Mouse (Mus musculus) megakaryocyte, embryonic 14.5 days (primary cell): ENCODE measurements around the gene Negr1. TPM values are rescaled to one million over a fixed set of nuclear protein-coding genes. Genes with fewer than 3 reads are reported as not detected.

Experiments used
- H3K27me3 ChIP-seq: replicated peaks from 2 replicates; pipeline ENCODE3; 2012; ENCODE audit warnings: inconsistent platforms
- H3K36me3 ChIP-seq: replicated peaks from 2 replicates; pipeline ENCODE3; 2012; ENCODE audit warnings: low read length, inconsistent platforms, mixed read lengths
- H3K4me1 ChIP-seq: 2 replicates; pipeline ENCODE4 v1.6.1; 2012; ENCODE audit warnings: inconsistent platforms
- H3K4me3 ChIP-seq: replicated peaks from 2 replicates; pipeline ENCODE3; 2012; ENCODE audit warnings: moderate library complexity, mild to moderate bottlenecking, inconsistent platforms
- H3K9me3 ChIP-seq: 2 replicates; pipeline ENCODE4 v1.6.1; 2012; ENCODE audit warnings: inconsistent platforms
- FLI1 ChIP-seq: IDR thresholded peaks from 2 replicates; pipeline ENCODE4 v1.6.1; 2012; ENCODE audit warnings: low read length, inconsistent platforms, mixed read lengths
- GATA1 ChIP-seq: IDR thresholded peaks from 3 replicates; pipeline ENCODE4 v1.6.1; 2012; ENCODE audit warnings: mixed read lengths, low read length, inconsistent platforms, borderline replicate concordance
- polyA plus RNA-seq: library from polyadenylated mRNA; stranded (reverse); fragments of >175 nt; gene quantifications from 2 replicates; pipeline ENCODE4 v1.2.3, GENCODE M21; 2012; ENCODE audit warnings: low replicate concordance; ENCODE audit not compliant: insufficient read depth

Negr1 gene
- polyA plus RNA-seq, 1 experiment = not detected

DNA sequence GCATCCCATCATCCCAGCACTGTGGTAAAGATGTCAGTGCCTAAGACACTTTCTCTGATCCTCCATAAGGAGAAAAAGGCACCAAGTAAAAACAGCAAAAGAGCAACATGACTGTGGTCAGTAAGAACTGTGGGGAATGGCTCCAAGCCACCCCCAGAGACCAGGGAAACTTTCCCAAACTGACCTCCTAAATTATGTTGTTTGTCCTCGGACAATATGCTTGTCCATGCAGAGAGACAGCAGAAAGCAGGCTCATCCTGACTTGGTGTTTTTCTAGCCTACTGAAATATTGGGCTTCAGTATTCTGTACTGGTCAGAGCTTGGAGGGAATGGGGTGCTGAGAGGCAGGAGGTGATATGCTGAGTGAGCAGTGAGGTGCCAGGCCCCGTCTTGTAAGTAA lies 647.8 kb downstream of the Negr1 start:
- Histone ChIP-seq H3K27me3 (peaks cover 3% of the 10 kb centered on the region), H3K9me3 (no peaks in the 10 kb centered on the region; the same call in 1 of the 2 replicates), H3K36me3 (no peaks in the 10 kb centered on the region), H3K4me1 (no peaks in the 10 kb centered on the region), H3K4me3 (no peak overlapping the region)
- TF ChIP-seq GATA1 = no peak
- TF ChIP-seq FLI1 = no peak

DNA sequence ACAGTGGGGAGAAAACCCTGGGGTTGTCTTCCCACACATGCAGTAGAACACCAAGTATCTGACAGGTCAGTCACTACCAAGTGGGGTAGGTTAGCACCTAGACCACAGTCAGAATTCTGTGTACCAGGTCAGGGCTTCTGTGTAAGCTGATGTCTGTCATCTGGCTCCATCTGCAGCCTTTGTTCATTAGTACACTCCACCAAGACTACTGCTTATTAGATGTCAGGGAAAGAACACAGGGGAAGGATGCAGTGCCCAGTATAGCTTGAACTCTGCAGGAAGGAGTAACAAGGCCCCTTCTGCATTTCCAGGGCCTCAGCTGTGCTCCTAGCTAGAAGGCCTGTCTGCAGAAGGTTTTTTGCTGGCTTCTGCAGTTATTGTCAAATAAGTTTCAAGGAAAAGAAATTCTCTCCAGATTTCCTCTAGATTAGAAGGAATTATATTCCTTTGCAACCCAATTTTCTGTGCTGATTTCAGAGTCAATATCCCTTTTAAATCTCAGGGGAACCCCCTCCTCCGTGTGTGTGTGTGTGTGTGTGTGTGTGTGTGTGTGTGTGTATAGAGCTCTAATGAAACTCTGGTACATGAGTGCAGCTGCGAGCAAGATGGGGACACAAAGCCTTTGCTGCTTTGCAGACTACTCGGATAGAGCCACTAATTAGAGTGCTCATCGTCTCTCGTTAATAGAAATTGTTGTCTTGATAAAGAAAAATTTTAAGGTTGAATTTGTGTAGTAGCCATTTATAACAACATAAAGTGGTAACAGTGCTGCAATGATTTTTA lies 654.5 kb downstream of the Negr1 start:
- Histone ChIP-seq H3K4me3 (no peak overlapping the region), H3K9me3 (no peaks in the 10 kb centered on the region; the same call in 1 of the 2 replicates), H3K27me3 (peaks cover 3% of the 10 kb centered on the region), H3K36me3 (no peaks in the 10 kb centered on the region), H3K4me1 (no peaks in the 10 kb centered on the region)
- TF ChIP-seq FLI1 = no peak
- TF ChIP-seq GATA1 = no peak

DNA sequence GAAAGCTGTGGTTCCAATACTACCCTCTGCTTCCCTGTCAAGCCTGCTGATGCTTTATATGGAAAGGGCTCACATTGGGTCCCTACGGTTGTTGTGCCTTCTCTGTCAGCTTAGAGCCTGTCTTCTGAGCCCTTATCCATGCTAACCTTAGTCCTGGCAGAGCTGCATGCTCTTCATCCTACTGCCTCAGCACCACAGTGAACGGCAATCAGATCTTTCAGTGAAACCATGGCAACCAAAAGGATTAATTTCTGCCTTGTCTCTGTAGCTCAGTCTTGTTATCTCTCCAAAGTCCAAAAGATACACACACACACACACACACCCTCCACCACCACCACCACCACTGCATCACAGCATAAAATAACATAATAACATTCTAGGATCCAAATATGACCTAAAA lies 656.2 kb downstream of the Negr1 start:
- no peaks in the 10 kb centered on the region for H3K9me3 ChIP-seq
- H3K36me3 ChIP-seq = no peaks in the 10 kb centered on the region
- TF ChIP-seq GATA1 = no peak
- no peak for TF ChIP-seq FLI1
- no peak overlapping the region for H3K4me3 ChIP-seq
- no peaks in the 10 kb centered on the region for H3K27me3 ChIP-seq
- no peaks in the 10 kb centered on the region for H3K4me1 ChIP-seq

DNA sequence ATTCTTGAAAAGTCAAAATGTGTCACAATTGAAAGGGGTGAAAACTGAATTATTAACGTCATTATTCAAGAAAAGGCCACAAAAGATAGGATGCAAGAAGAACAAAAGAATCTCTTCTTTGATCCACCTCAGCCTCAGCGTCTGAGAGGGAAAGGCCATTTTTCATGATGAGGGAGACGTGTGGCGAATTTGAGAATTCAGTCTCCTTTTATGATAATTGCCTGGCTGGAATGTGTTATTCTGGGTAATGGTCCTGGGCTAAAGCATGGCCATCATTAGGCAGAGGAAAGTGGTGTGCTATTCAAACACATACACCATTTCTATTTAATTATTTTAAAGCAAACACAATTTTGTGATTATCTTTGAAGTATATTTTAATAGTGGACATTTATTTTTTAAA lies 663.3 kb downstream of the Negr1 start:
- no peaks in the 10 kb centered on the region for H3K9me3 ChIP-seq
- H3K36me3 ChIP-seq = no peaks in the 10 kb centered on the region
- TF ChIP-seq FLI1 (no peak), GATA1 (no peak)
- no peaks in the 10 kb centered on the region for H3K27me3 ChIP-seq
- H3K4me3 ChIP-seq = no peak overlapping the region
- no peaks in the 10 kb centered on the region for H3K4me1 ChIP-seq

DNA sequence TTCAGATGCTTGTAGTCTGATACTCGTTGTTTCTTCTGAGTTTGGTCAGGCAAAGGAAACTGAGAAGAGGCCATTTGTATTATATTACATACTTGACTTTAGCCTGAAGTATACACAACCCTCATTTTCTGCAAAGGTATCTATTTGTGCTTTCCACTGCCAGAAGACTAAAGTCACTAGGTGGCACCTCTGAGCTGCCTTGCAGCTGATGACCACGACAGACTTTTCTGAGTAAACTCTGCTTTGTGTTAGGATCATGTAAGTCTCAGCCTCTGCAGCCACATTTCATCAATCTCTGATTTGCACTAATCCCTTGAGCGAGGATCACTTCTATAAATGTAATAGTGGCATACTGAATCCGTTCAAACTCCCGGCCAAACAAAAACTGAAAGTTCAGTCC lies 671.1 kb downstream of the Negr1 start:
- peaks cover 2% of the 10 kb centered on the region for H3K27me3 ChIP-seq
- no peaks in the 10 kb centered on the region for H3K9me3 ChIP-seq
- H3K4me3 ChIP-seq = peak overlapping the region; percentile 42
- TF ChIP-seq FLI1 = no peak
- no peak for TF ChIP-seq GATA1
- H3K36me3 ChIP-seq = no peaks in the 10 kb centered on the region
- H3K4me1 ChIP-seq = no peaks in the 10 kb centered on the region

DNA sequence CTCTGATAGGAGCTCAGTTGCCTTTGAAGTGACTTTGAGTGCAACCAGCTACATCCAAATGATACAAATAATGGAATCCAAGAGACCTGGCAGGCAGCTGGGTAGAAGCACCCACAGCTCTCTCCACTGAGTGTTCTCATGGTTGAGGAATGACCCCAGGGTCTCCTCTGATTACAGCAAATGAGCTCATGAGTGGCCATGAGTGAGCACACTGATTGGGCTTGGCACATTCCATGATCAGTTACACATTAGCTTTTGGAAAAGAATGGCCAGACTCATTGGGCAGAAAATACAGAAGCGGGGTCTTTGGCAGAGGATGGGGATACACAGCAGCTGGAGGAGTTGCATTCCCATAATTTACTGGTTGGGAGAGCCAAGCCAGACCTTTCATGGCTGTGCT lies 678.6 kb downstream of the Negr1 start:
- no peak overlapping the region for H3K4me3 ChIP-seq
- no peaks in the 10 kb centered on the region for H3K9me3 ChIP-seq
- H3K27me3 ChIP-seq = peaks cover 2% of the 10 kb centered on the region
- no peaks in the 10 kb centered on the region for H3K4me1 ChIP-seq
- no peak for TF ChIP-seq FLI1
- TF ChIP-seq GATA1 = no peak
- H3K36me3 ChIP-seq = no peaks in the 10 kb centered on the region

DNA sequence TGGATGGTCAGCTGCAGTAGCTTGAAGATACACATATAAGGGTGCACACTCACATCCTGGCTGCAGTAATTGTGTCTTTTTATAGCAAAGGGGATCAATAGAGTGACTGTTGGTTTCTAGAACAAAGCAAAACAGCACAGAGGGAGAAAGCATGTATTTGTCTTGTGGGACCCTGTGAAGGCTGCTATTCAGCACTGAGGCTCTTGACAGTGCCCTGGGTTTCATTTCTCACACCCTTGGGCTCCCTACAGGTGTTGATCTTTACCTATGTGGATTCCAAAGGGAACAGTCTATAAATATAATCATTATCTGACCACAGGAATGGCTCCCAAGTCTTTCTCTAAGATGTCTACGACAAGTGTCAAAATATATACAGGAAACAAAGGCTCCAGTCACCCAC lies 693.9 kb downstream of the Negr1 start:
- H3K27me3 ChIP-seq = no peaks in the 10 kb centered on the region
- H3K36me3 ChIP-seq = no peaks in the 10 kb centered on the region
- H3K4me1 ChIP-seq = 0 out of 2 replicates have a peak, but pooled peaks cover 3% of the 10 kb centered on the region
- no peak overlapping the region for H3K4me3 ChIP-seq
- H3K9me3 ChIP-seq = 0 out of 2 replicates have a peak, but pooled peaks cover 3% of the 10 kb centered on the region
- TF ChIP-seq FLI1 (no peak), GATA1 (no peak)

DNA sequence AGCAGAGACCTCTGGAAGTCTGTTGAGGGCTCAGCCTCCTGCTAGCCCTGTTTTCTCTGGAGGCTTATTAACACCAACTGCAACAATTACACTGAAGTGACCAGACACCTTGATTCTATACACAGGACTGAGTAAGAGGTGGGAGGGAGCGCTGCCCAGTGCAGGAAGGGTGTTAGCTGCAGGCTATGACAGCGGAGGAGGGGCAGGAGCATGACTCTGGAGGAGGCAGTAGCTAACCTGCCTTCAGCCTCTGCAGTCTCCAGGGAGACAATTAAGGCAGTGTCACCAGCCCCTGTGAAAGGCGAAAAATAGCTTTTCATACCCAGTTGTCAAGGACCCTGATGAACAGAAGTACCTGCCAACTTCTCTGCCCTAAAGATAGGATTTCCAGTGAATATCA lies 694.3 kb downstream of the Negr1 start:
- Histone ChIP-seq H3K4me3 (no peak overlapping the region), H3K9me3 (0 out of 2 replicates have a peak, but pooled peaks cover 3% of the 10 kb centered on the region), H3K4me1 (0 out of 2 replicates have a peak, but pooled peaks cover 3% of the 10 kb centered on the region), H3K36me3 (no peaks in the 10 kb centered on the region), H3K27me3 (no peaks in the 10 kb centered on the region)
- TF ChIP-seq GATA1 = no peak
- TF ChIP-seq FLI1 = no peak

DNA sequence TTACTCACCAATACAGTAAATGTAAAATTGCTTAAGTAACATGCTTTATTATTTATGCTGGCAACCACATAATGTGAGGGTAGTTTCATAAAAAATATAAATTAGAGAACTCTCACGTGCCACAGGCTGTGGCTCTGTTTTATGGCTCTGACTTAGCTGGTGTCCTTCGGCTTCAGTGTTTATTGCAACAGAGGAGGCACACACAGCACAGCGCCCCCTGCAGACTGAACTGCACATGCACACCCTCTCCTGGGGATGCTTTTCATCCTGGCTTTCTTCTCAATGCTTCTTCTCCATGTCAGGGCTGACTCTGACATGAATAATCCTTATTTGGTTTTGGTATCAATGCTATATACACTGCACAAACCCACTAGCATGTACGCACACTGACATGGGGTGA lies 707.1 kb downstream of the Negr1 start:
- Histone ChIP-seq H3K4me1 (peaks cover 18% of the 10 kb centered on the region), H3K4me3 (no peak overlapping the region), H3K9me3 (no peaks in the 10 kb centered on the region), H3K36me3 (no peaks in the 10 kb centered on the region), H3K27me3 (no peaks in the 10 kb centered on the region)
- no peak for TF ChIP-seq GATA1
- TF ChIP-seq FLI1 = no peak

DNA sequence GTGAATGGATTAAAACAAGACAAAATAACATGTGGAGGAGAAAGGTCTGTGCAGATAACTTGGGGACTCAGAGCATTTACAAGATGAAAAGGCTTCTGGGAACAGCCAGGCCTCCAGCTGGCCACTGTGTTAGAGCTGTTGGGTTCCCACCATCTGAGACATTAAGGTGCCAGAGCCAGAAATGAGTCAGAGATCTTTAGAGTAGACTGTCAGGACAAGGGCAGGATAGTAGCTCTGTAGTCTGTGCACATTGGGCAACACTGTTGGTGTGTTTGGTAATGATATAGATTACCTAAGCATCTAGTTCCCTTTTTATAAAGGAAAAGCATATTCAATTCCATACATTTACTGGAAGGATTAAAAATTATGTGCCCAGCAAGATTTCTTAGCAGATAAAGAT lies 710.8 kb downstream of the Negr1 start:
- Histone ChIP-seq H3K9me3 (no peaks in the 10 kb centered on the region), H3K4me1 (peaks cover 18% of the 10 kb centered on the region), H3K36me3 (no peaks in the 10 kb centered on the region), H3K27me3 (no peaks in the 10 kb centered on the region), H3K4me3 (no peak overlapping the region)
- TF ChIP-seq FLI1 = no peak
